Mouse (Mus musculus): ENCODE data around the gene Zfp42. TPM values are rescaled to one million over a fixed set of nuclear protein-coding genes. Genes with fewer than 3 reads are reported as not detected.

Zfp42 gene
- polyA plus RNA-seq, 1 experiment from 2014 or later = not detected

DNA sequence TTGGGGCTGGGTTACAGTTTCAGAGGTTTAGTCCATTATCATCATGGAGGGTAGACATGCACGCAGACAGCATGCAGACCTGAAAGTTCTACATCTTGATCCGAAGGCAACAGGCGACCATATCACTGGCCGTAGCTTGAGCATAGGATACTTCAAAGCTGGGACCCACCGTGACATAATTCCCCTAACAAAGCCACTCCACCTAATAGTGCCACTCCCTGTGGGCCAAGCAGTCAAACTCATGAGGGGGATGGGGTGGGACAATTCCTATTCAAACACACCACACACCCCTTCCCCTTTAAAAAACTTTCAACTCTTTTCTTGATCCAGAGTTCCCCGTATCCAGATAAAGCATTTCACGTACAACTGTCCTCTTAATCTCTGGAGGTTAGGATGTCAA lies 23.5 kb downstream of the Zfp42 start:
- H3K4me1 ChIP-seq (ENCODE audit: insufficient read depth, low read depth, low read length) = no peaks in the 10 kb centered on the region
- TF ChIP-seq EP300 (IDR thresholded peaks at IDR 0.05) = no peak
- H3K4me3 ChIP-seq (ENCODE audit: low read depth, low read length) = no peak overlapping the region
- DNase-seq (ENCODE audit: low spot score) (no peak), ATAC-seq (no peak)
- H3K9ac ChIP-seq (replicated peaks; ENCODE audit: low read depth) = no peak overlapping the region
- whole genome bisulfite sequencing = 87% methylated on average over 7 of the region's 7 CpGs
- H3K27ac ChIP-seq (ENCODE audit: low read length) = no peak overlapping the region
- H3K36me3 ChIP-seq (ENCODE audit: insufficient read depth, low read length) = no peaks in the 10 kb centered on the region
- no peaks in the 10 kb centered on the region for H3K9me3 ChIP-seq (ENCODE audit: low read length)
- H3K4me2 ChIP-seq (replicated peaks; ENCODE audit: low read depth, low read length) = no peak overlapping the region
- no peaks in the 10 kb centered on the region for H3K27me3 ChIP-seq (replicated peaks; ENCODE audit: insufficient read depth, low read length)

DNA sequence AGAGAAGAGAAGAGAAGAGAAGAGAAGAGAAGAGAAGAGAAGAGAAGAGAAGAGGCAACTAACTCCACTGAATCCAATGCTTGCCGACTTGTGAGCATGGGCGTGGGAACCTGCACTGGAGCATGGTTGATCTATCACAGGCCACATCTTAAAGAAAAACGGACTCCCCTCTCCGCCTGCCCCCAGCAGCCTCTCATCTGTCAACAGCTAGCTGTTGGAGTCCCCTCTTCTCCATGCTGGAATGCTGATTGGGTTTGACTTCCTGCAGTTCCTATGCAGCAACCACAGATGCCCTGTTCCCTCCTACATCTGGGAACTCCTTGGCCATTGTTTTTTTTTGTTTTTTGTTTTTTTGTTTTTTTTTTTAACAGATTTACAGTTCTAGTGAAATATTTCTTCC lies 28.4 kb downstream of the Zfp42 start:
- ATAC-seq (no peak), DNase-seq (ENCODE audit: low spot score) (no peak)
- TF ChIP-seq CTCF (IDR thresholded peaks at IDR 0.05) = no peak
- no peak for TF ChIP-seq EP300 (IDR thresholded peaks at IDR 0.05)
- 43% methylated on average over 4 of the region's 4 CpGs for WGBS
- Histone ChIP-seq H3K9ac (replicated peaks; ENCODE audit: low read depth) (no peak overlapping the region), H3K4me3 (ENCODE audit: low read depth, low read length) (no peak overlapping the region), H3K36me3 (ENCODE audit: insufficient read depth, low read length) (no peaks in the 10 kb centered on the region), H3K4me2 (replicated peaks; ENCODE audit: low read depth, low read length) (no peak overlapping the region), H3K4me1 (ENCODE audit: insufficient read depth, low read depth, low read length) (no peaks in the 10 kb centered on the region), H3K27ac (ENCODE audit: low read length) (no peak overlapping the region), H3K9me3 (ENCODE audit: low read length) (no peaks in the 10 kb centered on the region), H3K27me3 (replicated peaks; ENCODE audit: insufficient read depth, low read length) (no peaks in the 10 kb centered on the region)

GRCm38 (mm10) chr8:43260961-43261360 lies 45.8 kb downstream of the Zfp42 start:
- WGBS = 79% methylated on average over 6 of the region's 6 CpGs
- Histone ChIP-seq H3K4me3 (ENCODE audit: low read depth, low read length) (no peak overlapping the region), H3K4me2 (replicated peaks; ENCODE audit: low read depth, low read length) (no peak overlapping the region), H3K9me3 (ENCODE audit: low read length) (no peaks in the 10 kb centered on the region), H3K4me1 (ENCODE audit: insufficient read depth, low read depth, low read length) (no peaks in the 10 kb centered on the region), H3K27me3 (replicated peaks; ENCODE audit: insufficient read depth, low read length) (no peaks in the 10 kb centered on the region), H3K27ac (ENCODE audit: low read length) (no peak overlapping the region), H3K9ac (replicated peaks; ENCODE audit: low read depth) (no peak overlapping the region), H3K36me3 (ENCODE audit: insufficient read depth, low read length) (no peaks in the 10 kb centered on the region)
- TF ChIP-seq CTCF (IDR thresholded peaks at IDR 0.05) (no peak), EP300 (IDR thresholded peaks at IDR 0.05) (no peak)
- no peak for ATAC-seq
- DNase-seq (ENCODE audit: low spot score) = no peak

GRCm38 (mm10) chr8:43257886-43258285 lies 48.9 kb downstream of the Zfp42 start:
- Histone ChIP-seq H3K9me3 (ENCODE audit: low read length) (no peaks in the 10 kb centered on the region), H3K4me2 (replicated peaks; ENCODE audit: low read depth, low read length) (no peak overlapping the region), H3K4me1 (ENCODE audit: insufficient read depth, low read depth, low read length) (no peaks in the 10 kb centered on the region), H3K27ac (ENCODE audit: low read length) (no peak overlapping the region), H3K27me3 (replicated peaks; ENCODE audit: insufficient read depth, low read length) (no peaks in the 10 kb centered on the region), H3K4me3 (ENCODE audit: low read depth, low read length) (no peak overlapping the region), H3K9ac (replicated peaks; ENCODE audit: low read depth) (no peak overlapping the region), H3K36me3 (ENCODE audit: insufficient read depth, low read length) (no peaks in the 10 kb centered on the region)
- ATAC-seq (no peak), DNase-seq (ENCODE audit: low spot score) (no peak)
- TF ChIP-seq CTCF (IDR thresholded peaks at IDR 0.05) = no peak
- TF ChIP-seq EP300 (IDR thresholded peaks at IDR 0.05) = no peak
- 75% methylated on average over 1 of the region's 1 CpGs for WGBS

DNA sequence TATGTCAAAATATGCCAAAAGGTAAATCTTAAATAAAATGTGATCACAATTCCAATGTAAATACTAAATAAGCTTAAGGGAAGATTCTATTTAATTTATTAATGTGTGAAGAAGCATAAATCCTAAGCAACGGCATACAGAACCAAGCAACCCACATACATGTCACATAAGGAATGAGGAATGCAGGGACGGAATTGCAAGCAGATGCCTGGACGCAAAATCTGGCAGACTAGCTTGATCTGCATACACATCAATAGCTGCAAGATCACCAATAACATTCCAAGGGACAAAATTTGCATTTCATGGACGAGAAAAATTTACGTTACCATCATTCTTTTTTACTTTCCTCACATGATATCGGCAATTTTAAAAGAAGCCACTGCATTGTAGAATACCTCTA lies 51.1 kb downstream of the Zfp42 start:
- Histone ChIP-seq H3K4me2 (replicated peaks; ENCODE audit: low read depth, low read length) (no peak overlapping the region), H3K9me3 (ENCODE audit: low read length) (no peaks in the 10 kb centered on the region), H3K27me3 (replicated peaks; ENCODE audit: insufficient read depth, low read length) (no peaks in the 10 kb centered on the region), H3K27ac (ENCODE audit: low read length) (no peak overlapping the region), H3K36me3 (ENCODE audit: insufficient read depth, low read length) (no peaks in the 10 kb centered on the region), H3K4me3 (ENCODE audit: low read depth, low read length) (no peak overlapping the region), H3K4me1 (ENCODE audit: insufficient read depth, low read depth, low read length) (no peaks in the 10 kb centered on the region), H3K9ac (replicated peaks; ENCODE audit: low read depth) (no peak overlapping the region)
- TF ChIP-seq CTCF (IDR thresholded peaks at IDR 0.05) = no peak
- no peak for TF ChIP-seq EP300 (IDR thresholded peaks at IDR 0.05)
- 81% methylated on average over 6 of the region's 6 CpGs for WGBS
- no peak for DNase-seq (ENCODE audit: low spot score)
- ATAC-seq = no peak

DNA sequence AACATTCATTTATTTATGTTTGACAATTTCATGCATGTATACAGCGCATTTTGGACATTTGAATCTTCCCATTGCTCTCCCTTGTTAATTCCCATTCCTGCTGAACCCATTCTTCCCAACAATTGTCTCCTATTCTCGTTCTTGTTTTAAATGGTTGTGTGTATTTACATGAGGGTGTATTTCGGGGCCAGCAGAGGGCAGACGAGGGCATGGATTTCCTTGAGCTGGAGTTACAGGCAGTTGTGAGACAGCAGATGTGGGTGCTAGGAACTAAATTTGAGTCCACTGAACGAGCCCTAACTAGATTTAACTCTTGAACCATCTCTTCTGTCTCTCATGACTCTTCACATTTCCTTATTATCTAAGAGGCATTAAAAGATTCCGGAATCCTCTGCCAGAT lies 55.1 kb downstream of the Zfp42 start:
- Histone ChIP-seq H3K27me3 (replicated peaks; ENCODE audit: insufficient read depth, low read length) (no peaks in the 10 kb centered on the region), H3K9me3 (ENCODE audit: low read length) (no peaks in the 10 kb centered on the region), H3K4me3 (ENCODE audit: low read depth, low read length) (no peak overlapping the region), H3K4me2 (replicated peaks; ENCODE audit: low read depth, low read length) (no peak overlapping the region), H3K9ac (replicated peaks; ENCODE audit: low read depth) (no peak overlapping the region), H3K36me3 (ENCODE audit: insufficient read depth, low read length) (no peaks in the 10 kb centered on the region), H3K4me1 (ENCODE audit: insufficient read depth, low read depth, low read length) (no peaks in the 10 kb centered on the region), H3K27ac (ENCODE audit: low read length) (no peak overlapping the region)
- TF ChIP-seq EP300 (IDR thresholded peaks at IDR 0.05) = no peak
- TF ChIP-seq CTCF (IDR thresholded peaks at IDR 0.05) = no peak
- no peak for DNase-seq (ENCODE audit: low spot score)
- WGBS = 81% methylated on average over 6 of the region's 6 CpGs
- ATAC-seq = no peak

DNA sequence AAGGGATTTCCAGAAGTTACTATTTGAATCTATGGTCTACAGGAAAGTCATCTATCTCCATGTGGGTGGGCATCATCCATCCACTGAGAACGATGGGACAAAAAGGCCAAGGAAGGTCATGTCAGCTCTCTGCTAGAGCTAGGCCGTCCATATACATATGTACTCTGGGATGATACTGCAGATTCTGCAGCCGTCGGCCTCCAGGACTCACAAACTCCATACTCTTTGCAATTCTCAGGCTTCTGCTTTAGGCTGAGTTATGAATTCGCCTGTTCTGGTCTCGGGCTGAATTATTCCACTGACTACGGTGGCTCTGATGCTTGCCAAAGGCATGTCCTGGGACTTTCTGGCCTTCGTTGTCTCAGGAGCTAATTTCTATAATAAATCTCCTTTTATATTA lies 58.1 kb downstream of the Zfp42 start:
- Histone ChIP-seq H3K4me3 (ENCODE audit: low read depth, low read length) (no peak overlapping the region), H3K9me3 (ENCODE audit: low read length) (no peaks in the 10 kb centered on the region), H3K9ac (replicated peaks; ENCODE audit: low read depth) (no peak overlapping the region), H3K4me1 (ENCODE audit: insufficient read depth, low read depth, low read length) (no peaks in the 10 kb centered on the region), H3K36me3 (ENCODE audit: insufficient read depth, low read length) (no peaks in the 10 kb centered on the region), H3K27ac (ENCODE audit: low read length) (no peak overlapping the region), H3K27me3 (replicated peaks; ENCODE audit: insufficient read depth, low read length) (no peaks in the 10 kb centered on the region), H3K4me2 (replicated peaks; ENCODE audit: low read depth, low read length) (no peak overlapping the region)
- no peak for ATAC-seq
- TF ChIP-seq CTCF (IDR thresholded peaks at IDR 0.05) (no peak), EP300 (IDR thresholded peaks at IDR 0.05) (no peak)
- DNase-seq (ENCODE audit: low spot score) = no peak
- 87% methylated on average over 8 of the region's 8 CpGs for WGBS

Other genes starting within 250 kb of the Zfp42 start
- gene Triml1, start 165.5 kb downstream of the Zfp42 start, polyA plus RNA-seq (2015; fragmentation: Nextera tagmentation; extraction: Ambion mirVana) = not detected in 2 replicates
- gene Triml2, start 126.4 kb downstream of the Zfp42 start, polyA plus RNA-seq (2015; fragmentation: Nextera tagmentation; extraction: Ambion mirVana) = not detected in 2 replicates
- gene Adam26b, start 221.1 kb upstream of the Zfp42 start, polyA plus RNA-seq (2015; fragmentation: Nextera tagmentation; extraction: Ambion mirVana) = not detected in 2 replicates